8 mouse cellular contexts compared by ENCODE assay signal in the genomic region with DNA sequence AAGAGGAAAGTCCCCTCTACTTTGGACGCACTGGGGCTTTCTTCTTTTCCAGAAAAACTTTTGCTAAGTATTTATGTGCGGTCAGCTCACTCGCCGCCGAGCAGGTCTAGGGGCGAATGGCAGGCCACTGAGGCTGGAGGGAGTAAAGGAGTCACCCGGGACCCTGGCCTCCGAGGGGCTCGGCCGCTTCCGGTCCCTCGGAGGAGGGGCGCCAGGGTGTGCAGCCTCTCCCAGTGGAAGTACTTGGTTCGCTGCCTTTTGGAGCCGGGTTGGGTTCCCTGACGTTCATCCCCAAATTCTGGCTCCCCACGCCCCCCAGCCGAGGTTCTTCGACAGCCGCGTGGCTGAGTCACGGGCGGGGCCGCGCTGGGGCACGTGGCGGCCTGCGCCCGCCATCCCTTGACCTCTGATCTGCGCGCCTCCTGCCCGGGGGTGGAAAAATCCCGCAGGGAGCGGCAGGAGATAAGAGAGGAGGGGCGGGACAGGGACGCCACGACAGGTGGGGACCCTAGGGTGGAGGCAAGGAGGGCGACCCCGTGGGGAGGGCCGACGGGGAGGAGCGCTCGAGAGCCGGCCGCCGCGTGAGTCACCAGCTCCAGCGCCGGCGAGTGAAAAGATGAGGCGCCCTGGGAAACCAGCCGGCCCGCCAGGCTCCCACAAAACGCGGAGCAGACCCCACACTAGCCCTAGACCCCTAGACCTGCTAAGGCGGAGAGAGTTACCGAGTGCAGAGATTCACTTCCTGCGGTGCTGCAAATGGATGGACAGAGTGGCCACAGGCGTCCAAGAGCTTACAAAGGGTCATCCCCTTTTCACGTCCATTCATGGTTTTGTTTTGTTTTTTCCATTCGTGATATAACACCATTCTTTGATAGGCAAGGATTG. TPM values are rescaled to one million over a fixed set of nuclear protein-coding genes. Genes with fewer than 3 reads are reported as not detected.
DNase-seq lines count a peak whose midpoint lies in the region; ATAC-seq and TF ChIP-seq lines count a peak whose summit lies in the region.

No protein-coding gene starts in this region.

- ATAC-seq in embryonic facial prominence, embryonic 12.5 days (ENCODE audit: insufficient number of reproducible peaks, insufficient read depth, low FRiP score, low TSS enrichment) = no peak
- no peak for ATAC-seq in heart, embryonic 13.5 days (ENCODE audit: extremely low read depth, insufficient number of reproducible peaks, low FRiP score, low TSS enrichment)
- ATAC-seq in kidney, postnatal 0 days (replicated peaks; ENCODE audit: low FRiP score, low read depth) = 0 out of 2 replicates have a peak, but pooled peaks have one; percentile 16
- ATAC-seq in stomach, embryonic 15.5 days (ENCODE audit: insufficient read depth, low FRiP score, low read depth) = peak; percentile 27
- no peak for ATAC-seq in megakaryocyte-erythroid progenitor cell, adult 5-6 weeks (replicated peaks; ENCODE audit: low FRiP score, low TSS enrichment, poor library complexity, severe bottlenecking)

- no peak for TF ChIP-seq CTCF in kidney, postnatal 0 days (IDR thresholded peaks at IDR 0.05; ENCODE audit: low read depth)

- H3K27me3 ChIP-seq in embryonic facial prominence, embryonic 12.5 days = no peaks in the 10 kb centered on the region
- no peaks in the 10 kb centered on the region for H3K27me3 ChIP-seq in heart, embryonic 13.5 days (replicated peaks)
- H3K27me3 ChIP-seq in kidney, postnatal 0 days (ENCODE audit: insufficient read depth, low read length) = no peaks in the 10 kb centered on the region
- no peaks in the 10 kb centered on the region for H3K27me3 ChIP-seq in stomach, embryonic 15.5 days (replicated peaks)

- peak; percentile 55 to 69 for DNase-seq in spleen, adult 18-20 months
- DNase-seq in spleen, adult 12 weeks (ENCODE audit: low spot score) = no peak
- DNase-seq in kidney, postnatal 0 days (ENCODE audit: low spot score) = peak; percentile 72
- peak; percentile 75 to 80 for DNase-seq in lung, postnatal 4 days

- peaks cover 47% of the 10 kb centered on the region for H3K4me1 ChIP-seq in embryonic facial prominence, embryonic 12.5 days
- peaks cover 70% of the 10 kb centered on the region for H3K4me1 ChIP-seq in heart, embryonic 13.5 days
- peaks cover 29% of the 10 kb centered on the region for H3K4me1 ChIP-seq in kidney, postnatal 0 days (replicated peaks; ENCODE audit: insufficient read depth, low read length)
- peaks cover 47% of the 10 kb centered on the region for H3K4me1 ChIP-seq in stomach, embryonic 15.5 days

- peak overlapping the region; percentile 99 for H3K4me3 ChIP-seq in embryonic facial prominence, embryonic 12.5 days
- H3K4me3 ChIP-seq in heart, embryonic 13.5 days = peak overlapping the region; percentile 100
- H3K4me3 ChIP-seq in kidney, postnatal 0 days (replicated peaks; ENCODE audit: low read depth, low read length) = peak overlapping the region; percentile 91
- H3K4me3 ChIP-seq in stomach, embryonic 15.5 days (replicated peaks) = peak overlapping the region; percentile 73

- peak overlapping the region; percentile 98 for H3K9ac ChIP-seq in embryonic facial prominence, embryonic 12.5 days
- H3K9ac ChIP-seq in heart, embryonic 13.5 days = peak overlapping the region; percentile 100
- H3K9ac ChIP-seq in kidney, postnatal 0 days (ENCODE audit: low read depth, low read length) = peak overlapping the region; percentile 98
- H3K9ac ChIP-seq in stomach, embryonic 15.5 days = peak overlapping the region; percentile 47; the same call in 1 of the 2 replicates

- H3K27ac ChIP-seq in embryonic facial prominence, embryonic 12.5 days = peak overlapping the region; percentile 99
- peak overlapping the region; percentile 99 for H3K27ac ChIP-seq in heart, embryonic 13.5 days (replicated peaks)
- peak overlapping the region; percentile 99 for H3K27ac ChIP-seq in kidney, postnatal 0 days
- H3K27ac ChIP-seq in stomach, embryonic 15.5 days = peak overlapping the region; percentile 97

- WGBS in embryonic facial prominence, embryonic 12.5 days = 1% methylated on average over 61 of the region's 61 CpGs
- WGBS in heart, embryonic 13.5 days = under 1% methylated on average over 61 of the region's 61 CpGs
- WGBS in kidney, postnatal 0 days = under 1% methylated on average over 58 of the region's 61 CpGs
- WGBS in stomach, embryonic 15.5 days = 1% methylated on average over 61 of the region's 61 CpGs

- peak overlapping the region; percentile 97 for H3K4me2 ChIP-seq in embryonic facial prominence, embryonic 12.5 days (replicated peaks)
- peak overlapping the region; percentile 94 for H3K4me2 ChIP-seq in heart, embryonic 13.5 days
- peak overlapping the region; percentile 90 for H3K4me2 ChIP-seq in kidney, postnatal 0 days (ENCODE audit: low read length)
- peak overlapping the region; percentile 94 for H3K4me2 ChIP-seq in stomach, embryonic 15.5 days

- H3K36me3 ChIP-seq in embryonic facial prominence, embryonic 12.5 days = peaks cover 28% of the 10 kb centered on the region
- peaks cover 41% of the 10 kb centered on the region for H3K36me3 ChIP-seq in heart, embryonic 13.5 days
- peaks cover 14% of the 10 kb centered on the region; the same call in 1 of the 2 replicates for H3K36me3 ChIP-seq in kidney, postnatal 0 days (ENCODE audit: insufficient read depth, low read length)
- H3K36me3 ChIP-seq in stomach, embryonic 15.5 days = peaks cover 15% of the 10 kb centered on the region

- no peaks in the 10 kb centered on the region for H3K9me3 ChIP-seq in embryonic facial prominence, embryonic 12.5 days
- no peaks in the 10 kb centered on the region for H3K9me3 ChIP-seq in heart, embryonic 13.5 days
- no peaks in the 10 kb centered on the region for H3K9me3 ChIP-seq in kidney, postnatal 0 days (replicated peaks; ENCODE audit: low read length)
- H3K9me3 ChIP-seq in stomach, embryonic 15.5 days = no peaks in the 10 kb centered on the region

RNA-seq across cellular contexts. Expression of gene Eno3, which starts 1.2 kb away (rescaled TPM):
- polyA plus RNA-seq in embryonic facial prominence, embryonic 12.5 days (2016; fragmentation: Nextera tagmentation; extraction: Ambion mirVana) = 20.1 and 27.9 TPM in 2 replicates
- 273 and 322 TPM in 2 replicates for polyA plus RNA-seq in heart, embryonic 13.5 days (2015; fragmentation: Nextera tagmentation; extraction: Ambion mirVana)
- polyA plus RNA-seq in kidney, postnatal 0 days (2015; fragmentation: Nextera tagmentation; extraction: Ambion mirVana) = 9.7 and 10.0 TPM in 2 replicates
- polyA plus RNA-seq in stomach, embryonic 15.5 days (2015; fragmentation: Nextera tagmentation; extraction: Ambion mirVana) = 13.9 and 16.6 TPM in 2 replicates
- 16.7 and 33.7 TPM in 2 replicates for total RNA-seq in megakaryocyte-erythroid progenitor cell, adult 5-6 weeks (2014; fragmentation: Nextera tagmentation)
- total RNA-seq in megakaryocyte-erythroid progenitor cell, adult 5-6 weeks (2017) = 8.4 and 16.5 TPM in 2 replicates

RNA-seq across cellular contexts. Expression of gene Pfn1, which starts 1.4 kb away (rescaled TPM):
- 1,467 and 1,498 TPM in 2 replicates for polyA plus RNA-seq in embryonic facial prominence, embryonic 12.5 days (2016; fragmentation: Nextera tagmentation; extraction: Ambion mirVana)
- polyA plus RNA-seq in heart, embryonic 13.5 days (2015; fragmentation: Nextera tagmentation; extraction: Ambion mirVana) = 1,587 and 1,588 TPM in 2 replicates
- polyA plus RNA-seq in kidney, postnatal 0 days (2015; fragmentation: Nextera tagmentation; extraction: Ambion mirVana) = 1,513 and 1,569 TPM in 2 replicates
- 1,701 and 2,042 TPM in 2 replicates for polyA plus RNA-seq in stomach, embryonic 15.5 days (2015; fragmentation: Nextera tagmentation; extraction: Ambion mirVana)
- 1,236 and 1,373 TPM in 2 replicates for total RNA-seq in megakaryocyte-erythroid progenitor cell, adult 5-6 weeks (2014; fragmentation: Nextera tagmentation)
- 377 and 675 TPM in 2 replicates for total RNA-seq in megakaryocyte-erythroid progenitor cell, adult 5-6 weeks (2017)

RNA-seq across cellular contexts. Expression of gene Slc25a11, which starts 8.5 kb away (rescaled TPM):
- 159 and 160 TPM in 2 replicates for polyA plus RNA-seq in embryonic facial prominence, embryonic 12.5 days (2016; fragmentation: Nextera tagmentation; extraction: Ambion mirVana)
- 234 and 262 TPM in 2 replicates for polyA plus RNA-seq in heart, embryonic 13.5 days (2015; fragmentation: Nextera tagmentation; extraction: Ambion mirVana)
- polyA plus RNA-seq in kidney, postnatal 0 days (2015; fragmentation: Nextera tagmentation; extraction: Ambion mirVana) = 227 and 239 TPM in 2 replicates
- 150 and 151 TPM in 2 replicates for polyA plus RNA-seq in stomach, embryonic 15.5 days (2015; fragmentation: Nextera tagmentation; extraction: Ambion mirVana)
- 62.3 and 63.1 TPM in 2 replicates for total RNA-seq in megakaryocyte-erythroid progenitor cell, adult 5-6 weeks (2014; fragmentation: Nextera tagmentation)
- 33.1 and 36.2 TPM in 2 replicates for total RNA-seq in megakaryocyte-erythroid progenitor cell, adult 5-6 weeks (2017)

RNA-seq across cellular contexts. Expression of gene Rnf167, which starts 8.8 kb away (rescaled TPM):
- 96.5 and 104 TPM in 2 replicates for polyA plus RNA-seq in embryonic facial prominence, embryonic 12.5 days (2016; fragmentation: Nextera tagmentation; extraction: Ambion mirVana)
- polyA plus RNA-seq in heart, embryonic 13.5 days (2015; fragmentation: Nextera tagmentation; extraction: Ambion mirVana) = 66.3 and 73.8 TPM in 2 replicates
- 109 and 113 TPM in 2 replicates for polyA plus RNA-seq in kidney, postnatal 0 days (2015; fragmentation: Nextera tagmentation; extraction: Ambion mirVana)
- polyA plus RNA-seq in stomach, embryonic 15.5 days (2015; fragmentation: Nextera tagmentation; extraction: Ambion mirVana) = 97.2 and 108 TPM in 2 replicates
- 92.8 and 95.5 TPM in 2 replicates for total RNA-seq in megakaryocyte-erythroid progenitor cell, adult 5-6 weeks (2014; fragmentation: Nextera tagmentation)
- 42.3 and 53.4 TPM in 2 replicates for total RNA-seq in megakaryocyte-erythroid progenitor cell, adult 5-6 weeks (2017)

RNA-seq across cellular contexts. Expression of gene Spag7, which starts 13.4 kb away (rescaled TPM):
- polyA plus RNA-seq in embryonic facial prominence, embryonic 12.5 days (2016; fragmentation: Nextera tagmentation; extraction: Ambion mirVana) = 143 and 149 TPM in 2 replicates
- polyA plus RNA-seq in heart, embryonic 13.5 days (2015; fragmentation: Nextera tagmentation; extraction: Ambion mirVana) = 175 and 206 TPM in 2 replicates
- 91.5 and 102 TPM in 2 replicates for polyA plus RNA-seq in kidney, postnatal 0 days (2015; fragmentation: Nextera tagmentation; extraction: Ambion mirVana)
- polyA plus RNA-seq in stomach, embryonic 15.5 days (2015; fragmentation: Nextera tagmentation; extraction: Ambion mirVana) = 152 and 156 TPM in 2 replicates
- total RNA-seq in megakaryocyte-erythroid progenitor cell, adult 5-6 weeks (2014; fragmentation: Nextera tagmentation) = 61.3 and 88.7 TPM in 2 replicates
- total RNA-seq in megakaryocyte-erythroid progenitor cell, adult 5-6 weeks (2017) = 59.9 and 60.5 TPM in 2 replicates

Comparison
In these comparisons a context has a peak if more than half of its experiments do, and no peak if none do; other contexts are left out.
1. ATAC-seq: peak in kidney, postnatal 0 days (single experiment) and stomach, embryonic 15.5 days (single experiment); none in embryonic facial prominence, embryonic 12.5 days (single experiment), heart, embryonic 13.5 days (single experiment) and megakaryocyte-erythroid progenitor cell, adult 5-6 weeks (single experiment).
2. H3K9ac ChIP-seq: peak in every context shown above with its lines; median percentile 100 in heart, embryonic 13.5 days; 98 in embryonic facial prominence, embryonic 12.5 days; 98 in kidney, postnatal 0 days; 47 in stomach, embryonic 15.5 days.
3. Peak in every context shown above with its lines, with median percentiles within 50 percentile points of each other: H3K27ac ChIP-seq, H3K4me2 ChIP-seq and H3K4me3 ChIP-seq.